Mouse (Mus musculus) small intestine, adult 2 months (tissue): Measurements from ENCODE around the gene Lrrc40.

Experiments
- CTCF ChIP-seq: fragments of 200-500 bp; IDR thresholded peaks from 2 replicates; pipeline ENCODE4 v1.5.1; 2012; ENCODE audit warnings: low read depth, mild to moderate bottlenecking, control low read depth, inconsistent platforms, low read length, moderate library complexity, mixed read lengths; ENCODE audit not compliant: insufficient replicate concordance, insufficient read length; ENCODE audit errors: extremely low read depth
- POLR2A ChIP-seq: fragments of 200-500 bp; IDR thresholded peaks from 2 replicates; pipeline ENCODE4 v1.6.1; 2012; ENCODE audit warnings: low read depth, mild to moderate bottlenecking, control low read depth, inconsistent platforms, low read length, moderate library complexity

- no peak for TF ChIP-seq CTCF
- no peak for TF ChIP-seq POLR2A
Measured at GRCm38 (mm10) chr3:158093919-158094318, 57.5 kb downstream of the Lrrc40 start.
